Mouse (Mus musculus): ENCODE results near the gene Cryz. TPM values are rescaled to one million over a fixed set of nuclear protein-coding genes. Genes with fewer than 3 reads are reported as not detected.

Cryz gene
- polyA plus RNA-seq, 1 experiment from 2014 or later = 23.9 TPM

- peaks cover 60% of the 10 kb centered on the region for H3K36me3 ChIP-seq (replicated peaks)
- 91% methylated on average over 8 of the region's 8 CpGs for WGBS
Observed at GRCm38 (mm10) chr3:154584351-154584750, 12.2 kb upstream of the Cryz start.

GRCm38 (mm10) chr3:154590971-154591370, 5.5 kb upstream of the Cryz start:
- H3K9me3 ChIP-seq = no peaks in the 10 kb centered on the region
- peaks cover 79% of the 10 kb centered on the region for H3K36me3 ChIP-seq (replicated peaks)
- H3K4me1 ChIP-seq = no peaks in the 10 kb centered on the region
- no peak overlapping the region for H3K27ac ChIP-seq (replicated peaks)
- no peak for DNase-seq (ENCODE audit: low spot score)
- no peak overlapping the region for H3K4me3 ChIP-seq
- no peaks in the 10 kb centered on the region for H3K27me3 ChIP-seq (replicated peaks; ENCODE audit: low read depth, poor library complexity, severe bottlenecking)
- 89% methylated on average over 5 of the region's 5 CpGs for WGBS

More at GRCm38 (mm10) chr3:154584351-154584750, 12.2 kb upstream of the Cryz start:
- H3K9me3 ChIP-seq = no peaks in the 10 kb centered on the region
- H3K4me1 ChIP-seq = no peaks in the 10 kb centered on the region
- DNase-seq (ENCODE audit: low spot score) = no peak
- no peak overlapping the region for H3K4me3 ChIP-seq
- H3K27me3 ChIP-seq (replicated peaks; ENCODE audit: low read depth, poor library complexity, severe bottlenecking) = no peaks in the 10 kb centered on the region
- no peak overlapping the region for H3K27ac ChIP-seq (replicated peaks)

- 0 out of 2 replicates have a peak, but pooled peaks cover 3% of the 10 kb centered on the region for H3K4me1 ChIP-seq
- H3K36me3 ChIP-seq (replicated peaks) = peaks cover 73% of the 10 kb centered on the region
- H3K27me3 ChIP-seq (replicated peaks; ENCODE audit: low read depth, poor library complexity, severe bottlenecking) = no peaks in the 10 kb centered on the region
- DNase-seq (ENCODE audit: low spot score) = no peak
- no peak overlapping the region for H3K27ac ChIP-seq (replicated peaks)
- H3K4me3 ChIP-seq = no peak overlapping the region
- 95% methylated on average over 3 of the region's 3 CpGs for WGBS
- H3K9me3 ChIP-seq = no peaks in the 10 kb centered on the region
Observed at GRCm38 (mm10) chr3:154591621-154592020, 4.9 kb upstream of the Cryz start.

DNA sequence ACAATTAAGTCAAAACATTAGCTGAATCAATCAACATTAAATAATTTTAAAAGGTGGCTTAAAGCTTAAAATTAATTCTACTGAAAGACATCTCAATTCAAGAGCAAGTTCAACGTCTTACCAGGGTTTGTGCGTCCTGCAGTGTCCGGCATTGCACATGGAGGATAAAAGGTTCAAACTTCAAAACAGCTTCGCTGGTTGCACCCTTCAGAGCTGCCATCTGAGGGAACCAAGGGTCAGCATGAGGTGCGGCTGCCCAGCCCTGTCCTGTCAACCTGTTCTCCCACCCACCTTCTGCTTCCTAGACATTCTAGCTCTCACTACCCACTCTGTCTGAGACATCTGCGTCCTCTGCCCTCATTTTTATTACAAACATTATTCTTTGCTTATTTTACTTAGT, 2.9 kb upstream of the Cryz start:
- peaks cover 13% of the 10 kb centered on the region for H3K4me1 ChIP-seq
- no peak overlapping the region for H3K27ac ChIP-seq (replicated peaks)
- peaks cover 54% of the 10 kb centered on the region for H3K36me3 ChIP-seq (replicated peaks)
- H3K4me3 ChIP-seq = no peak overlapping the region
- H3K9me3 ChIP-seq = no peaks in the 10 kb centered on the region
- H3K27me3 ChIP-seq (replicated peaks; ENCODE audit: low read depth, poor library complexity, severe bottlenecking) = no peaks in the 10 kb centered on the region
- DNase-seq (ENCODE audit: low spot score) = no peak
- WGBS = 90% methylated on average over 6 of the region's 6 CpGs

DNA sequence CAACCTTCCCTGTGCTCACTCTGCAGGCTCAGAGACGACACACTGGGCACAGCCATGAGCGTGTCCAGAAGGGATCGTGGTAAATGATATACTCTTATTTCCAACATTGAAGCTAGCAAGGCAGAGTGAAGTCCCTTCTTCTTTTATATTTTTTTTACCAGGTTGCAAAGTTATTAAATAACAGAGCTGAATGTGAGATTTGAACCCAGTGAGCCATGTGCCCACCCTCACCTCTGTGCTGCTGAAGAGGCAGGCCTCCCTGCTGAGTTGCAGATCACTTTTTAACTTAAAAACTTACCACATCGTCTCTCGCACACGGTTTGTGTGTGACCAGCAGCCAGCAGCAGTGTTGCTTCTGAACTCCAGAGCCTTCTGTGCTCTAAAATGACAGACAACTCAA, 2.4 kb upstream of the Cryz start:
- WGBS = 94% methylated on average over 6 of the region's 6 CpGs
- Histone ChIP-seq H3K36me3 (replicated peaks) (peaks cover 53% of the 10 kb centered on the region), H3K27me3 (replicated peaks; ENCODE audit: low read depth, poor library complexity, severe bottlenecking) (no peaks in the 10 kb centered on the region), H3K4me3 (no peak overlapping the region), H3K4me1 (peaks cover 13% of the 10 kb centered on the region), H3K9me3 (no peaks in the 10 kb centered on the region), H3K27ac (replicated peaks) (no peak overlapping the region)
- no peak for DNase-seq (ENCODE audit: low spot score)

DNA sequence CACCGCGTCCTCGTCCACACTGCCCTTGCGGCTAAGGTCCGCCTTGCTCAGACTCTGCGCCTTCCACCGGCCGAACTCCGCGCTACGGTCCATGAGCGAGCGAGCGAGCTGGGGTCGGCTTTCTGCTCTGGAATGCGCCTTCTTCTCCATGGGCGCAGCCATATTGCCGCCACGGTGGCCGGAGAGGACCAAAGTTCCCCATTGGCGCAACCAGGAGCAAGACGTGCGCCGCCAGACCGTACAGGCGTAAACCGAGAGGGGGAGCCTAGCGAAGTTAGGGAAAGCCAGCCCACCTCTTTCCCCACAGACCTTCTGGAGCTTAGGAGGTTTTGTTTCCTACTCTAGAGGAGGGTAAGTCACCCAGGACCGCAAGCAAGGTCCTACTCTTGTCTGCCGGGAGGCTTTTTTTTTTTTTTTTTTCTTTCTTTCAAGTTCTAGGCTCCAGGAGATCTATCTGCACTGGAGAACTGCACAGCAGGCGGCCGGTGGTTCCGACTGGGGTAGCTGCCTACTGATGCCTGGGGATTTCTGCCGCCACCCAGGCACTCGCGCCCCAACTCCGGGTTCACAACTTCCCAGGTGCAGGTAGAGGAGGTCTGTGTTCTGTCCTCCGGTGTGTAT, 533 bp downstream of the Cryz start, which contains the start of gene Tyw3:
Gene Tyw3, minus strand, starts transcription at position 171 of the 621 bp plus-strand sequence.
- under 1% methylated on average over 38 of the region's 38 CpGs for WGBS
- H3K4me1 ChIP-seq = peaks cover 13% of the 10 kb centered on the region
- no peaks in the 10 kb centered on the region for H3K27me3 ChIP-seq (replicated peaks; ENCODE audit: low read depth, poor library complexity, severe bottlenecking)
- DNase-seq (ENCODE audit: low spot score) = peak; percentile 96
- peaks cover 24% of the 10 kb centered on the region for H3K36me3 ChIP-seq (replicated peaks)
- H3K4me3 ChIP-seq = peak within 1 kb of the TSS; percentile 85
- peak within 1 kb of the TSS; percentile 97 for H3K27ac ChIP-seq (replicated peaks)
- H3K9me3 ChIP-seq = no peaks in the 10 kb centered on the region

GRCm38 (mm10) chr3:154597561-154597960, 1.1 kb downstream of the Cryz start:
- H3K9me3 ChIP-seq = no peaks in the 10 kb centered on the region
- peaks cover 19% of the 10 kb centered on the region for H3K36me3 ChIP-seq (replicated peaks)
- H3K4me3 ChIP-seq = peak overlapping the region; percentile 85
- H3K27ac ChIP-seq (replicated peaks) = peak overlapping the region; percentile 97
- 32% methylated on average over 7 of the region's 7 CpGs for WGBS
- peaks cover 13% of the 10 kb centered on the region for H3K4me1 ChIP-seq
- DNase-seq (ENCODE audit: low spot score) = peak; percentile 26
- no peaks in the 10 kb centered on the region for H3K27me3 ChIP-seq (replicated peaks; ENCODE audit: low read depth, poor library complexity, severe bottlenecking)

GRCm38 (mm10) chr3:154602141-154602540, 5.6 kb downstream of the Cryz start:
- no peaks in the 10 kb centered on the region for H3K9me3 ChIP-seq
- H3K4me3 ChIP-seq = no peak overlapping the region
- no peak overlapping the region for H3K27ac ChIP-seq (replicated peaks)
- peaks cover 22% of the 10 kb centered on the region for H3K36me3 ChIP-seq (replicated peaks)
- H3K4me1 ChIP-seq = peaks cover 9% of the 10 kb centered on the region
- no peak for DNase-seq (ENCODE audit: low spot score)
- no peaks in the 10 kb centered on the region for H3K27me3 ChIP-seq (replicated peaks; ENCODE audit: low read depth, poor library complexity, severe bottlenecking)

DNA sequence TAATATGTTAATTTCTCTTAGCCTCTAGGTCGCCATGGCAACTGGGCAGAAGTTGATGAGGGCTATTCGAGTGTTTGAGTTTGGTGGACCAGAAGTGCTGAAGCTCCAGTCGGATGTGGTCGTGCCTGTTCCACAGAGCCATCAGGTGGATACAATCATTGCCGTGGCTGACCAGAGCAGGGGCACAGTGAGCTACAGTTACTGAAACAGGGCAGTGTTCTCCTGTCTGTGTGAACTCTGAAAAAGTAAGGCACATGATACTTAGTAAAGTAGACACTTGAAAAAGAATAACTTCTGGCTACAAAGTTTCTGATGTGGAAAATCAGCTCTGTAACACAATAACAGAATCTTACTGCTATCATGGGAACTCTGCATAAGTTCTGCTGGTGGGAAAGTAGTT, 8.4 kb downstream of the Cryz start:
- 84% methylated on average over 5 of the region's 5 CpGs for WGBS
- H3K4me3 ChIP-seq = no peak overlapping the region
- H3K9me3 ChIP-seq = no peaks in the 10 kb centered on the region
- no peaks in the 10 kb centered on the region for H3K27me3 ChIP-seq (replicated peaks; ENCODE audit: low read depth, poor library complexity, severe bottlenecking)
- H3K27ac ChIP-seq (replicated peaks) = no peak overlapping the region
- H3K36me3 ChIP-seq (replicated peaks) = peaks cover 33% of the 10 kb centered on the region
- no peak for DNase-seq (ENCODE audit: low spot score)
- no peaks in the 10 kb centered on the region for H3K4me1 ChIP-seq

DNA sequence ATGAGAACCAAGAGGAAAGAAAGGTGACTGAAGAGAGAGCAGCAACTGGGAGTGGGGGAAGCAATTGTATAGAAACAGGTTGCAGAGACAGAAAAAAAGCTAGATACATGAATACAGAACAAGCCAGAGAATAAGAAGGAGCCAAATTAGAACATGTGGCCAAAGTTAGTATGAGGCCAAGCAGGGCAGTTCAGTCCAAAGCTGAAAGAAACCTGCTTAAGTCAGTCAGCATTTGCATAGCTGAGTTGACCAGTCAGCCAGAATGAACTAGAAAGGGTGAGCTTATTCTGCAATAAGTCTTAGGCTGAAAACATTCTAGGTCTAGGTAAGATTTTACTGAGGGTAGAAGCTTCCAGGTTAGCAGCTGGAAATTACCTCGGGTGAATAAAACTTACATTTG, 11.4 kb downstream of the Cryz start:
- H3K27me3 ChIP-seq (replicated peaks; ENCODE audit: low read depth, poor library complexity, severe bottlenecking) = no peaks in the 10 kb centered on the region
- no peaks in the 10 kb centered on the region for H3K9me3 ChIP-seq
- WGBS = 75% methylated on average over 1 of the region's 1 CpGs
- DNase-seq (ENCODE audit: low spot score) = no peak
- H3K4me1 ChIP-seq = no peaks in the 10 kb centered on the region
- H3K27ac ChIP-seq (replicated peaks) = no peak overlapping the region
- H3K4me3 ChIP-seq = no peak overlapping the region
- H3K36me3 ChIP-seq (replicated peaks) = peaks cover 56% of the 10 kb centered on the region

- no peaks in the 10 kb centered on the region for H3K9me3 ChIP-seq
- H3K27ac ChIP-seq (replicated peaks) = no peak overlapping the region
- DNase-seq (ENCODE audit: low spot score) = no peak
- WGBS = 95% methylated on average over 3 of the region's 3 CpGs
- H3K36me3 ChIP-seq (replicated peaks) = peaks cover 60% of the 10 kb centered on the region
- H3K27me3 ChIP-seq (replicated peaks; ENCODE audit: low read depth, poor library complexity, severe bottlenecking) = no peaks in the 10 kb centered on the region
- no peak overlapping the region for H3K4me3 ChIP-seq
- H3K4me1 ChIP-seq = no peaks in the 10 kb centered on the region
Observed at GRCm38 (mm10) chr3:154611888-154612287, 15.4 kb downstream of the Cryz start.

DNA sequence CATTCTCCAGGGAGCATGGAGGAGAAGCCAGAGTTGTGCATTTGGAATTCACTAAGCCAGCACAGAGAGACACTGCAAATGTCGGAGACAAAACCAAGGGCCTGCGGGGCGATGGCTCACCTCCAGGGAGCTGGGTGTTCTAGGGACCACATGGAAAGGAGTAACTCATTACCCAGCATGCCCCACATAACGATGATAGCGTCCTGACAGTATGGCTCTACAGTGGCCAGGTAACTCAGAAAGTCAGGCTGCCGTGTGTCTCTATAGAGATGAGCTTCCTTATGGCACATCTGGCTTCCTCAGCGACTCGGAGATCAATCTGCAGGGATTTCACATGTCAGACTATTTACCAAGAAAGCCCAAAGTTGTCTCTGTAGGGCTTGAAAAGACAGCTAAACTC, 18.3 kb downstream of the Cryz start:
- 90% methylated on average over 8 of the region's 8 CpGs for WGBS
- Histone ChIP-seq H3K4me1 (no peaks in the 10 kb centered on the region), H3K4me3 (no peak overlapping the region), H3K9me3 (no peaks in the 10 kb centered on the region), H3K36me3 (replicated peaks) (peaks cover 46% of the 10 kb centered on the region), H3K27ac (replicated peaks) (no peak overlapping the region), H3K27me3 (replicated peaks; ENCODE audit: low read depth, poor library complexity, severe bottlenecking) (no peaks in the 10 kb centered on the region)
- DNase-seq (ENCODE audit: low spot score) = no peak

DNA sequence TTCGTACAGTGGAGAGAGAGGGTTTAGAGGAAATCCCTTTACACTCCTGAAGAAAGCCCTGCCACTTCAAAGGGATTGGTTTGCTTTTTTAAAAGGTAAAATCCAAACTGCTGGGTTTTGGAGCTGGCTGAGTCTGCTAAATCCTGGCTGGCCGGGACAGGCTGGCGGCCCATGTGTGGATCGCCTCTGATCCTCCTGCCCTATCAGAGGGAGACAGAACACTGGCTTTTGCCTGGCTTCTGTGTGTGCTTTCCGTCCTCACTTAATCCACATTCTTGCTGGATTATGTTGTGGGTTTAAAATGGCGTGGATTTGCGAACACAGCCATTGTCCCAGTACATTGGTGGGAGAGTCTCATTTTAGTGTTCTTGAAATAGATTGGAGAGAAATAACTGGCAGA, 18.8 kb downstream of the Cryz start:
- no peaks in the 10 kb centered on the region for H3K4me1 ChIP-seq
- H3K27me3 ChIP-seq (replicated peaks; ENCODE audit: low read depth, poor library complexity, severe bottlenecking) = no peaks in the 10 kb centered on the region
- H3K9me3 ChIP-seq = no peaks in the 10 kb centered on the region
- 86% methylated on average over 7 of the region's 7 CpGs for WGBS
- no peak overlapping the region for H3K27ac ChIP-seq (replicated peaks)
- DNase-seq (ENCODE audit: low spot score) = no peak
- no peak overlapping the region for H3K4me3 ChIP-seq
- H3K36me3 ChIP-seq (replicated peaks) = peaks cover 50% of the 10 kb centered on the region

Data from embryonic facial prominence, embryonic 10.5 days (tissue).